Mouse (Mus musculus) adrenal gland, postnatal 10 days (tissue): ENCODE results near the gene Rpap2. TPM values are rescaled to one million over a fixed set of nuclear protein-coding genes. Genes with fewer than 3 reads are reported as not detected.

Source experiments
- DNase-seq: peaks from one replicate; pipeline ENCODE4 v3.0.0; 2021; ENCODE audit warnings: mixed read lengths
- long read RNA-seq, 2 experiments: library from polyadenylated mRNA; stranded (forward); transcript quantifications; one replicate each; pipeline ENCODE4 v2.0.0; 2021
- total RNA-seq, 2 experiments: library from RNA; stranded (reverse); gene quantifications; 2 replicates each; pipeline ENCODE4 v1.2.3; 2021

The Rpap2 gene
- 10 to 100 TPM; 13.8 to 18.3 TPM for total RNA-seq
- long read RNA-seq, experiment 1, transcript Rpap2-201 (13 exons, 2,268 nt), result major isoform, 12 of 26 reads
- long read RNA-seq, experiment 1, partial matches to known transcripts, result 5 of 26 reads
- long read RNA-seq, experiment 1, other reads (novel, unspliced or antisense), result 8 of 26 reads
- long read RNA-seq, experiment 2, transcript Rpap2-201 (13 exons, 2,268 nt), result major isoform, 12 of 33 reads
- long read RNA-seq, experiment 2, partial matches to known transcripts, result 16 of 33 reads
- long read RNA-seq, experiment 2, other reads (novel, unspliced or antisense), result 4 of 33 reads

GRCm38 (mm10) chr5:107597301-107598077 is at the start of gene Rpap2, which contains the start of gene Glmn:
Rpap2 (plus strand) TSS chr5:107597373.
Glmn (minus strand) TSS chr5:107597888.
- peak; percentile 92 for DNase-seq

- DNase-seq, result no peak
Observed at GRCm38 (mm10) chr5:107547955-107548354, 49.2 kb upstream of the Rpap2 start.

GRCm38 (mm10) chr5:107548444-107548843 is 48.7 kb upstream of the Rpap2 start:
- no peak for DNase-seq

GRCm38 (mm10) chr5:107554336-107554735 is 42.8 kb upstream of the Rpap2 start:
- no peak for DNase-seq

- no peak for DNase-seq
Observed at GRCm38 (mm10) chr5:107556969-107557368, 40.2 kb upstream of the Rpap2 start.

GRCm38 (mm10) chr5:107569148-107569547 is 28.0 kb upstream of the Rpap2 start:
- no peak for DNase-seq

- DNase-seq, result no peak
Observed at GRCm38 (mm10) chr5:107598380-107598779, 1.2 kb downstream of the Rpap2 start.

GRCm38 (mm10) chr5:107611224-107611623 is 14.1 kb downstream of the Rpap2 start:
- DNase-seq, result peak; percentile 67

GRCm38 (mm10) chr5:107617986-107618385 is 20.8 kb downstream of the Rpap2 start:
- no peak for DNase-seq

- no peak for DNase-seq
Observed at GRCm38 (mm10) chr5:107621327-107621726, 24.2 kb downstream of the Rpap2 start.

- DNase-seq, result no peak
Observed at GRCm38 (mm10) chr5:107633651-107634050, 36.5 kb downstream of the Rpap2 start.

GRCm38 (mm10) chr5:107637106-107637505 is 39.9 kb downstream of the Rpap2 start:
- DNase-seq, result no peak

GRCm38 (mm10) chr5:107638366-107638765 is 41.2 kb downstream of the Rpap2 start:
- DNase-seq, result no peak

- DNase-seq, result no peak
Observed at GRCm38 (mm10) chr5:107644595-107644994, 47.4 kb downstream of the Rpap2 start.

GRCm38 (mm10) chr5:107645935-107646334 is 48.8 kb downstream of the Rpap2 start:
- DNase-seq, result no peak

GRCm38 (mm10) chr5:107647580-107647979 is 50.4 kb downstream of the Rpap2 start:
- DNase-seq, result no peak

- no peak for DNase-seq
Observed at GRCm38 (mm10) chr5:107648552-107649125, 51.5 kb downstream of the Rpap2 start.

- DNase-seq, result no peak
Observed at GRCm38 (mm10) chr5:107649680-107650079, 52.5 kb downstream of the Rpap2 start.

GRCm38 (mm10) chr5:107650427-107650826 is 53.3 kb downstream of the Rpap2 start:
- no peak for DNase-seq

- no peak for DNase-seq
Observed at GRCm38 (mm10) chr5:107652055-107652660, 55.0 kb downstream of the Rpap2 start.

GRCm38 (mm10) chr5:107678392-107678791 is 81.2 kb downstream of the Rpap2 start:
- DNase-seq, result no peak

- no peak for DNase-seq
Observed at GRCm38 (mm10) chr5:107681300-107681699, 84.1 kb downstream of the Rpap2 start.

GRCm38 (mm10) chr5:107684380-107684779 is 87.2 kb downstream of the Rpap2 start:
- no peak for DNase-seq
